Mouse (Mus musculus): ENCODE data around the gene Pi4k2a.

DNA sequence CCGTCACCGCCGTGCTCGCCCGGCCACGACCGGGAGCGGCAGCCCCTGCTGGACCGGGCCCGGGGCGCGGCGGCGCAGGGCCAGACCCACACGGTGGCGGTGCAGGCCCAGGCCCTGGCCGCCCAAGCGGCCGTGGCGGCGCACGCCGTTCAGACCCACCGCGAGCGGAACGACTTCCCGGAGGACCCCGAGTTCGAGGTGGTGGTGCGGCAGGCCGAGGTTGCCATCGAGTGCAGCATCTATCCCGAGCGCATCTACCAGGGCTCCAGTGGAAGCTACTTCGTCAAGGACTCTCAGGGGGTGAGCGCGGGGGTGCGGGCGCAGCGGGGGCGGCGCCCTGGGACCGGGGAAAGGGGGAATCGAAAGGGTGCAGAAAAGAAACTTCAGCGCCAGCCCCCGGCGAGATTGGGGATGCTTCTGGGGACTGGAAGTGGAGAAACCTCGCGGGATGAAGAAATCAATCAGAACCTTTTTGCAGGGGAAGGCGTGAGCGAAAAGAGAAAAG lies 419 bp downstream of the Pi4k2a start:
- TF ChIP-seq EP300 (IDR thresholded peaks at IDR 0.05; ENCODE audit: low read depth) (no peak), CTCF (IDR thresholded peaks at IDR 0.05; ENCODE audit: low read depth) (no peak)

Measured in liver, postnatal 0 days (tissue).